Mouse (Mus musculus): ENCODE measurements around the gene Prss58. TPM values are rescaled to one million over a fixed set of nuclear protein-coding genes. Genes with fewer than 3 reads are reported as not detected.

Prss58 gene
- polyA plus RNA-seq (2015; fragmentation: Nextera tagmentation; extraction: Ambion mirVana): not detected in 2 replicates

GRCm38 (mm10) chr6:40900287-40900686 is at the start of gene Prss58:
TSS of gene Prss58 (minus strand) at chr6:40900387.
- no peak within 1 kb of the TSS for H3K4me3 ChIP-seq (ENCODE audit: low read depth, low read length)

GRCm38 (mm10) chr6:40940457-40940856 is 40.3 kb upstream of the Prss58 start, which contains the start of gene 1700074P13Rik:
TSS of gene 1700074P13Rik (minus strand) at chr6:40940557.
- Histone ChIP-seq H3K36me3 (ENCODE audit: control insufficient read depth, insufficient read depth) (no peaks in the 10 kb centered on the region), H3K27me3 (ENCODE audit: control insufficient read depth, insufficient read depth, low read depth, low read length) (no peaks in the 10 kb centered on the region), H3K27ac (ENCODE audit: low read length) (no peak within 1 kb of the TSS), H3K4me1 (ENCODE audit: control insufficient read depth, low read depth, low read length) (no peaks in the 10 kb centered on the region), H3K9me3 (replicated peaks; ENCODE audit: control insufficient read depth, low read length) (no peaks in the 10 kb centered on the region), H3K9ac (ENCODE audit: low read depth, low read length) (no peak within 1 kb of the TSS), H3K4me2 (ENCODE audit: low read depth, low read length) (no peak within 1 kb of the TSS), H3K4me3 (ENCODE audit: low read depth, low read length) (no peak within 1 kb of the TSS)
- 78% methylated on average over 10 of the region's 10 CpGs for WGBS (ENCODE audit: insufficient replicate concordance)
- no peak for ATAC-seq (ENCODE audit: low read depth)

More at GRCm38 (mm10) chr6:40900287-40900686, at the start of gene Prss58:
- Histone ChIP-seq H3K9me3 (replicated peaks; ENCODE audit: control insufficient read depth, low read length) (no peaks in the 10 kb centered on the region), H3K9ac (ENCODE audit: low read depth, low read length) (no peak within 1 kb of the TSS), H3K27ac (ENCODE audit: low read length) (no peak within 1 kb of the TSS), H3K36me3 (ENCODE audit: control insufficient read depth, insufficient read depth) (no peaks in the 10 kb centered on the region), H3K4me2 (ENCODE audit: low read depth, low read length) (no peak within 1 kb of the TSS), H3K27me3 (ENCODE audit: control insufficient read depth, insufficient read depth, low read depth, low read length) (no peaks in the 10 kb centered on the region), H3K4me1 (ENCODE audit: control insufficient read depth, low read depth, low read length) (no peaks in the 10 kb centered on the region)
- no peak for ATAC-seq (ENCODE audit: low read depth)

DNA sequence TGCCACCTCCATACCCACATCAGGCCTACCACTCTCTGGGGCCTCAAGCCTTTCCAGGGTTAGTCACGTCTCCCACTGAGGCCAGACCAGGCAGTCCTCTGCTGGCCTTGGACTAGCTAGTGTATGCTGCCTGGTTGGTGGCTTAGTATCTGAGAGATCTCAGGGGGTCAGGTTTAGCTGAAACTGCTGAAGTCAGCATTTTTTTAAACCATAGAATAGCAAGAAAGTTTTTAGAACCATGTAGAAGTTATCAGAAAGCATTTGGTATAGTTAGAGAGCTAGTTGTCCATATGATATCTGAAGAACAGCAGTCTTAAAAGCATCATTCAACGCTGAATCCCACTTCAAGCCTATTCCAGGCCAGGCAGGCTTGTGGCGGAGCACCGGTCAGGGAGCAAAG is 19.8 kb upstream of the Prss58 start:
- WGBS (ENCODE audit: insufficient replicate concordance): 73% methylated on average over 4 of the region's 4 CpGs
- Histone ChIP-seq H3K27me3 (ENCODE audit: control insufficient read depth, insufficient read depth, low read depth, low read length) (no peaks in the 10 kb centered on the region), H3K4me3 (ENCODE audit: low read depth, low read length) (no peak overlapping the region)

DNA sequence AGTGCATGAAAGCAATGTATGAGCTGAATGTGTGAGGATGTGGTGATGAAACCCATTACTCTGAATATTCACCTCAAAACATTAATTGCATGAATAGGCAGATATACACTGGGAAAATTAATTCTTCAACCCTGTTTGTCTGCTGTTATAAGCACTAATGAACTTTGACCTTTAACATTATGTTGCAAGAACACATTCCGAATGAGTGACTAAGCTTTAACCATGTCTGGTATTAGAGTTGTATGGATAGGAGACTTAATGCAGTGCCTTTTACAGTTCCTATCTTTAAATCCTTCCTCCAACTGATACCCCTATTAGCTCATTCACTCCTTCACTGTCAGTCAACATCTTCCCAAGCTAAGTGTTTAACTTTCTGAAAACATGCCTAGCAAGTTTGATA is 5.5 kb downstream of the Prss58 start:
- WGBS (ENCODE audit: insufficient replicate concordance): 72% methylated on average over 1 of the region's 1 CpGs
- Histone ChIP-seq H3K4me3 (ENCODE audit: low read depth, low read length) (no peak overlapping the region), H3K36me3 (ENCODE audit: control insufficient read depth, insufficient read depth) (no peaks in the 10 kb centered on the region), H3K4me1 (ENCODE audit: control insufficient read depth, low read depth, low read length) (no peaks in the 10 kb centered on the region), H3K9ac (ENCODE audit: low read depth, low read length) (no peak overlapping the region), H3K9me3 (replicated peaks; ENCODE audit: control insufficient read depth, low read length) (no peaks in the 10 kb centered on the region), H3K27ac (ENCODE audit: low read length) (no peak overlapping the region), H3K4me2 (ENCODE audit: low read depth, low read length) (no peak overlapping the region), H3K27me3 (ENCODE audit: control insufficient read depth, insufficient read depth, low read depth, low read length) (no peaks in the 10 kb centered on the region)
- ATAC-seq (ENCODE audit: low read depth): no peak

More for the DNA sequence above, 19.8 kb upstream of the Prss58 start:
- no peaks in the 10 kb centered on the region for H3K9me3 ChIP-seq (replicated peaks; ENCODE audit: control insufficient read depth, low read length)
- H3K9ac ChIP-seq (ENCODE audit: low read depth, low read length): no peak overlapping the region
- H3K27ac ChIP-seq (ENCODE audit: low read length): no peak overlapping the region
- H3K4me2 ChIP-seq (ENCODE audit: low read depth, low read length): no peak overlapping the region
- H3K36me3 ChIP-seq (ENCODE audit: control insufficient read depth, insufficient read depth): no peaks in the 10 kb centered on the region
- H3K4me1 ChIP-seq (ENCODE audit: control insufficient read depth, low read depth, low read length): no peaks in the 10 kb centered on the region
- no peak for ATAC-seq (ENCODE audit: low read depth)

DNA sequence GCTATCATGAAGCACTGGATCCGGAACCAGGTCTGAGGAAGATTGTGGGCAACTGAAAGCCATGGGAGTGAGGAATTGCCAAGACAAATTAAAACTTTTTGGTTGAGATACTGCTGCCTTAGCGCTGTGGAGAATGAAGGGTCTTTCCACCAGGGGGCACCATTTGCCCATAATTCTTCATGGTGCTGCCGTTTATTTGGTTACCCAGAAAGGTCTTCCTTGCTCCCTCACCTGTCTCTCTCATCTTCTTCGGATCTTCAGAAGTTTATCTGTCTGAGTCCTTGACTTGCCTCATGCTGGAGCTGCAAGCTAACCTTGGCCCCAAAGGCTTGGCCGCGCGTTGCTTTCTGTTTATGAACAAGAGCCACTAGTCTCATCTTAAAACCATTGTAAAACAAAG is 6.6 kb downstream of the Prss58 start:
- no peak overlapping the region for H3K9ac ChIP-seq (ENCODE audit: low read depth, low read length)
- H3K27me3 ChIP-seq (ENCODE audit: control insufficient read depth, insufficient read depth, low read depth, low read length): no peaks in the 10 kb centered on the region
- no peak overlapping the region for H3K4me3 ChIP-seq (ENCODE audit: low read depth, low read length)
- H3K27ac ChIP-seq (ENCODE audit: low read length): no peak overlapping the region
- H3K4me1 ChIP-seq (ENCODE audit: control insufficient read depth, low read depth, low read length): no peaks in the 10 kb centered on the region
- no peaks in the 10 kb centered on the region for H3K36me3 ChIP-seq (ENCODE audit: control insufficient read depth, insufficient read depth)
- H3K4me2 ChIP-seq (ENCODE audit: low read depth, low read length): no peak overlapping the region
- WGBS (ENCODE audit: insufficient replicate concordance): 27% methylated on average over 7 of the region's 7 CpGs
- no peaks in the 10 kb centered on the region for H3K9me3 ChIP-seq (replicated peaks; ENCODE audit: control insufficient read depth, low read length)
- no peak for ATAC-seq (ENCODE audit: low read depth)

GRCm38 (mm10) chr6:40891754-40892153 is 8.4 kb downstream of the Prss58 start:
- Histone ChIP-seq H3K4me2 (ENCODE audit: low read depth, low read length) (no peak overlapping the region), H3K9me3 (replicated peaks; ENCODE audit: control insufficient read depth, low read length) (no peaks in the 10 kb centered on the region), H3K36me3 (ENCODE audit: control insufficient read depth, insufficient read depth) (no peaks in the 10 kb centered on the region), H3K27me3 (ENCODE audit: control insufficient read depth, insufficient read depth, low read depth, low read length) (no peaks in the 10 kb centered on the region), H3K4me3 (ENCODE audit: low read depth, low read length) (no peak overlapping the region), H3K4me1 (ENCODE audit: control insufficient read depth, low read depth, low read length) (no peaks in the 10 kb centered on the region), H3K9ac (ENCODE audit: low read depth, low read length) (no peak overlapping the region), H3K27ac (ENCODE audit: low read length) (peak overlapping the region; percentile 60)
- WGBS (ENCODE audit: insufficient replicate concordance): 27% methylated on average over 4 of the region's 4 CpGs
- ATAC-seq (ENCODE audit: low read depth): no peak

DNA sequence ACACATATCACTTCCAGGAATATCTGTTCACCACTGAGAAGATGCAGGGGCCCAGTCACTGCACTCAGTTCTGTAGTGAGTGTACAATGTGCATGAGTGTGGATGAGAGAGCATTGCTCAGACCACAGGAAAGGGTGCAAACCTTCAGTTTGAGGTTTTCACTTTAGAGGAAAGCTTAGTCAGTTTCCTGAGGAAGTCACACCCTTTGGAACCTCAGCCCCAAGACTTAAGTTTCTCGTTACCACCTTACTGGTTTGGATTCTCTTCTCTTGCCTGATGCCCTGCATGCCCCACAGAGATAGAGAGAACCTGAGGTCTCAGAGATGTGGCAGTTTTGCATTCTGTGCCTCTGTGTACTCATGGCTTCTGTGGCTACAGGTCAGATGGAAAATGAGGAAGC is 9.2 kb downstream of the Prss58 start:
- H3K9ac ChIP-seq (ENCODE audit: low read depth, low read length): no peak overlapping the region
- H3K4me3 ChIP-seq (ENCODE audit: low read depth, low read length): no peak overlapping the region
- 19% methylated on average over 1 of the region's 1 CpGs for WGBS (ENCODE audit: insufficient replicate concordance)
- no peaks in the 10 kb centered on the region for H3K27me3 ChIP-seq (ENCODE audit: control insufficient read depth, insufficient read depth, low read depth, low read length)
- peak overlapping the region; percentile 60 for H3K27ac ChIP-seq (ENCODE audit: low read length)
- no peak overlapping the region for H3K4me2 ChIP-seq (ENCODE audit: low read depth, low read length)
- no peaks in the 10 kb centered on the region for H3K4me1 ChIP-seq (ENCODE audit: control insufficient read depth, low read depth, low read length)
- ATAC-seq (ENCODE audit: low read depth): peak; percentile 59
- no peaks in the 10 kb centered on the region for H3K9me3 ChIP-seq (replicated peaks; ENCODE audit: control insufficient read depth, low read length)
- H3K36me3 ChIP-seq (ENCODE audit: control insufficient read depth, insufficient read depth): no peaks in the 10 kb centered on the region

DNA sequence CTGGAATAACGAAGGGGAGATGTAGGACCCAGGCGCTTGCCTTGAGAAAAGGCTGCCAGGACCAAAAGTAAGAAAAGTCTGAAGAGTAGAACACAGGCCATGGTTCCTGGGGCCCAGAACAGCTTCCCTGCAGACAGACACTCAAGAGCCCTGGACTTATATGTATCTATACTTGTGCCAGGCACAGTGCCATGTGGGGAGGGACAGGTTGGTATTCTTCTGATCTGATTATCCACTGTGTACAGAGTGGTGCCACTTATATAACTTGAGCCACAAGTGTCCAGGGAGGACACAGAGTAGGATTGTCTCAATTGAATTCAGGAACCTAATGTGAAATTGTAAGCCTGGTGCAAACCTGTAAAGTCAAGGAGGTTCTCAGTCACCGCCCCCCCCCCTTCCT is 12.8 kb downstream of the Prss58 start, which contains the start of gene Moxd2:
TSS of gene Moxd2 (minus strand) at position 101 of the 400 bp plus-strand sequence.
- no peak within 1 kb of the TSS for H3K27ac ChIP-seq (ENCODE audit: low read length)
- WGBS (ENCODE audit: insufficient replicate concordance): 75% methylated on average over 3 of the region's 3 CpGs
- H3K9me3 ChIP-seq (replicated peaks; ENCODE audit: control insufficient read depth, low read length): no peaks in the 10 kb centered on the region
- H3K27me3 ChIP-seq (ENCODE audit: control insufficient read depth, insufficient read depth, low read depth, low read length): no peaks in the 10 kb centered on the region
- H3K4me1 ChIP-seq (ENCODE audit: control insufficient read depth, low read depth, low read length): no peaks in the 10 kb centered on the region
- H3K4me2 ChIP-seq (ENCODE audit: low read depth, low read length): no peak within 1 kb of the TSS
- H3K9ac ChIP-seq (ENCODE audit: low read depth, low read length): no peak within 1 kb of the TSS
- no peak within 1 kb of the TSS for H3K4me3 ChIP-seq (ENCODE audit: low read depth, low read length)
- no peaks in the 10 kb centered on the region for H3K36me3 ChIP-seq (ENCODE audit: control insufficient read depth, insufficient read depth)
- no peak for ATAC-seq (ENCODE audit: low read depth)

DNA sequence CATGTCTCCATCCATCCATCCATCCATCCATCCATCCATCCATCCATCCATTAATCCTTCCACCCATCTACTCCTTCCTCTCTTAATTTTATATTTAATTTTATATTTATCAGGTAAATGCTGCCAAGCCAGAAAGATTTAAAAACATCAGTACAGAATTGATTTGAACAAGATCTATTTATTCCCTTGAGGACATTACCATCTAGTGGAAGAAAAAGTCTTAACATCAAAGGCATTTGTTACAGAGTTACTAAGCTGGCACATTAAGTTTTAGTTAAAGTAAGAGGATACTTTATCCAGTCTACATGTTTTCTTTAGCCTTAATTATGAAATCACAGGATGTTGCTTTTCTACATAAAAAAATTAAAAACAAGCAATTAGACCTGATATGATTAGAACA is 54.9 kb downstream of the Prss58 start:
- H3K9me3 ChIP-seq (replicated peaks; ENCODE audit: control insufficient read depth, low read length): no peaks in the 10 kb centered on the region

More for the DNA sequence above, 54.9 kb downstream of the Prss58 start:
- no peak overlapping the region for H3K4me3 ChIP-seq (ENCODE audit: low read depth, low read length)
- ATAC-seq (ENCODE audit: low read depth): no peak
- no peak overlapping the region for H3K4me2 ChIP-seq (ENCODE audit: low read depth, low read length)
- no peak overlapping the region for H3K9ac ChIP-seq (ENCODE audit: low read depth, low read length)
- no peaks in the 10 kb centered on the region for H3K27me3 ChIP-seq (ENCODE audit: control insufficient read depth, insufficient read depth, low read depth, low read length)
- H3K36me3 ChIP-seq (ENCODE audit: control insufficient read depth, insufficient read depth): no peaks in the 10 kb centered on the region
- H3K4me1 ChIP-seq (ENCODE audit: control insufficient read depth, low read depth, low read length): no peaks in the 10 kb centered on the region
- no peak overlapping the region for H3K27ac ChIP-seq (ENCODE audit: low read length)
